Mouse (Mus musculus) hindbrain, embryonic 10.5 days (tissue): ENCODE results near the gene Nhsl1. TPM values are rescaled to one million over a fixed set of nuclear protein-coding genes. Genes with fewer than 3 reads are reported as not detected.

Experiments used
- DNase-seq: peaks from one replicate; pipeline ENCODE4 v3.0.0-alpha.2; 2017; ENCODE audit warnings: low spot score
- H3K27ac ChIP-seq: fragments of 300-500 bp; sonication (generic); 2 replicates; pipeline ENCODE4 v1.5.1; 2016; ENCODE audit warnings: mild to moderate bottlenecking, moderate library complexity
- H3K27me3 ChIP-seq: fragments of 300-500 bp; sonication (generic); 2 replicates; pipeline ENCODE4 v1.6.1; 2016; ENCODE audit warnings: mild to moderate bottlenecking; ENCODE audit not compliant: poor library complexity, insufficient read depth, severe bottlenecking
- H3K36me3 ChIP-seq: fragments of 300-500 bp; sonication (generic); 2 replicates; pipeline ENCODE4 v1.6.1; 2016; ENCODE audit warnings: mild to moderate bottlenecking, moderate library complexity
- H3K4me1 ChIP-seq: fragments of 300-500 bp; sonication (generic); replicated peaks from 2 replicates; pipeline ENCODE4 v1.6.1; 2016; ENCODE audit warnings: mild to moderate bottlenecking
- H3K4me3 ChIP-seq: fragments of 300-500 bp; sonication (generic); 2 replicates; pipeline ENCODE4 v1.5.1; 2016; ENCODE audit warnings: mild to moderate bottlenecking, moderate library complexity
- H3K9me3 ChIP-seq: fragments of 300-500 bp; sonication (generic); 2 replicates; pipeline ENCODE4 v1.6.1; 2016; ENCODE audit warnings: mild to moderate bottlenecking, moderate library complexity
- WGBS: fragments of 180-500 bp; shearing (Covaris S2); methylation state at CpG from one replicate; pipeline ENCODE4 v1.1.7; 2016; 5-methylcytosine and 5-hydroxymethylcytosine counted together
- polyA plus RNA-seq: library from polyadenylated mRNA; unstranded; fragments of >200 nt; fragmentation: Nextera tagmentation; extraction: Ambion mirVana; gene quantifications from 2 replicates; pipeline ENCODE4 v1.2.1, GENCODE M21; 2016

The Nhsl1 gene
- polyA plus RNA-seq, 1 experiment from 2014 or later, result 15.7 TPM

GRCm38 (mm10) chr10:18354103-18354502 is 35.3 kb downstream of the Nhsl1 start:
- no peak for DNase-seq
- WGBS, result 84% methylated on average over 8 of the region's 8 CpGs
- Histone ChIP-seq H3K4me1 (peaks cover 4% of the 10 kb centered on the region; the same call in 1 of the 2 replicates), H3K9me3 (no peaks in the 10 kb centered on the region), H3K27me3 (no peaks in the 10 kb centered on the region), H3K4me3 (no peak overlapping the region), H3K27ac (no peak overlapping the region), H3K36me3 (no peaks in the 10 kb centered on the region)

- peaks cover 4% of the 10 kb centered on the region; the same call in 1 of the 2 replicates for H3K4me1 ChIP-seq
- no peaks in the 10 kb centered on the region for H3K27me3 ChIP-seq
- 85% methylated on average over 6 of the region's 6 CpGs for WGBS
- no peak overlapping the region for H3K27ac ChIP-seq
- no peak overlapping the region for H3K4me3 ChIP-seq
- no peaks in the 10 kb centered on the region for H3K9me3 ChIP-seq
- 0 out of 2 replicates have a peak, but pooled peaks cover 3% of the 10 kb centered on the region for H3K36me3 ChIP-seq
- DNase-seq, result no peak
Observed at GRCm38 (mm10) chr10:18356461-18356860, 37.7 kb downstream of the Nhsl1 start.

GRCm38 (mm10) chr10:18357212-18357611 is 38.4 kb downstream of the Nhsl1 start:
- no peak for DNase-seq
- no peak overlapping the region for H3K4me3 ChIP-seq
- no peak overlapping the region for H3K27ac ChIP-seq
- WGBS, result 82% methylated on average over 6 of the region's 6 CpGs
- 0 out of 2 replicates have a peak, but pooled peaks cover 3% of the 10 kb centered on the region for H3K36me3 ChIP-seq
- peaks cover 4% of the 10 kb centered on the region; the same call in 1 of the 2 replicates for H3K4me1 ChIP-seq
- no peaks in the 10 kb centered on the region for H3K9me3 ChIP-seq
- no peaks in the 10 kb centered on the region for H3K27me3 ChIP-seq

GRCm38 (mm10) chr10:18358461-18358860 is 39.7 kb downstream of the Nhsl1 start:
- Histone ChIP-seq H3K9me3 (no peaks in the 10 kb centered on the region), H3K4me3 (no peak overlapping the region), H3K4me1 (peaks cover 4% of the 10 kb centered on the region; the same call in 1 of the 2 replicates), H3K36me3 (0 out of 2 replicates have a peak, but pooled peaks cover 3% of the 10 kb centered on the region), H3K27me3 (no peaks in the 10 kb centered on the region), H3K27ac (no peak overlapping the region)
- no peak for DNase-seq
- WGBS, result 90% methylated on average over 5 of the region's 5 CpGs

- Histone ChIP-seq H3K36me3 (0 out of 2 replicates have a peak, but pooled peaks cover 3% of the 10 kb centered on the region), H3K27me3 (no peaks in the 10 kb centered on the region), H3K4me3 (no peak overlapping the region), H3K27ac (no peak overlapping the region), H3K4me1 (peaks cover 9% of the 10 kb centered on the region), H3K9me3 (0 out of 2 replicates have a peak, but pooled peaks cover 5% of the 10 kb centered on the region)
- 79% methylated on average over 6 of the region's 6 CpGs for WGBS
- DNase-seq, result no peak
Observed at GRCm38 (mm10) chr10:18360175-18360574, 41.4 kb downstream of the Nhsl1 start.

- WGBS, result 90% methylated on average over 6 of the region's 6 CpGs
- Histone ChIP-seq H3K4me3 (no peak overlapping the region), H3K9me3 (0 out of 2 replicates have a peak, but pooled peaks cover 5% of the 10 kb centered on the region), H3K27ac (no peak overlapping the region), H3K27me3 (no peaks in the 10 kb centered on the region), H3K36me3 (0 out of 2 replicates have a peak, but pooled peaks cover 3% of the 10 kb centered on the region), H3K4me1 (peaks cover 23% of the 10 kb centered on the region)
- DNase-seq, result no peak
Observed at GRCm38 (mm10) chr10:18365432-18365831, 46.6 kb downstream of the Nhsl1 start.

- Histone ChIP-seq H3K4me3 (no peak overlapping the region), H3K4me1 (peaks cover 36% of the 10 kb centered on the region), H3K9me3 (0 out of 2 replicates have a peak, but pooled peaks cover 5% of the 10 kb centered on the region), H3K27me3 (no peaks in the 10 kb centered on the region), H3K27ac (no peak overlapping the region), H3K36me3 (no peaks in the 10 kb centered on the region)
- no peak for DNase-seq
- WGBS, result 85% methylated on average over 7 of the region's 7 CpGs
Observed at GRCm38 (mm10) chr10:18366697-18367096, 47.9 kb downstream of the Nhsl1 start.

GRCm38 (mm10) chr10:18368111-18368510 is 49.3 kb downstream of the Nhsl1 start:
- Histone ChIP-seq H3K27me3 (no peaks in the 10 kb centered on the region), H3K4me1 (peaks cover 45% of the 10 kb centered on the region), H3K27ac (no peak overlapping the region), H3K9me3 (0 out of 2 replicates have a peak, but pooled peaks cover 5% of the 10 kb centered on the region), H3K4me3 (no peak overlapping the region), H3K36me3 (no peaks in the 10 kb centered on the region)
- WGBS, result 94% methylated on average over 8 of the region's 8 CpGs
- DNase-seq, result no peak

- H3K27me3 ChIP-seq, result no peaks in the 10 kb centered on the region
- H3K9me3 ChIP-seq, result no peaks in the 10 kb centered on the region
- WGBS, result 16% methylated on average over 17 of the region's 17 CpGs
- peak overlapping the region; percentile 82 for H3K27ac ChIP-seq
- peak overlapping the region; percentile 23; the same call in 1 of the 2 replicates for H3K4me3 ChIP-seq
- H3K36me3 ChIP-seq, result no peaks in the 10 kb centered on the region
- DNase-seq, result peak; percentile 44
- H3K4me1 ChIP-seq, result peaks cover 56% of the 10 kb centered on the region
Observed at GRCm38 (mm10) chr10:18370475-18371286, 51.9 kb downstream of the Nhsl1 start.

- Histone ChIP-seq H3K36me3 (no peaks in the 10 kb centered on the region), H3K4me3 (peak overlapping the region; percentile 33), H3K9me3 (no peaks in the 10 kb centered on the region), H3K27ac (peak overlapping the region; percentile 82), H3K4me1 (peaks cover 64% of the 10 kb centered on the region), H3K27me3 (no peaks in the 10 kb centered on the region)
- WGBS, result 43% methylated on average over 13 of the region's 13 CpGs
- peak; percentile 52 for DNase-seq
Observed at GRCm38 (mm10) chr10:18371866-18372265, 53.1 kb downstream of the Nhsl1 start.

- DNase-seq, result peak; percentile 69
Observed at GRCm38 (mm10) chr10:18375301-18375700, 56.5 kb downstream of the Nhsl1 start.

GRCm38 (mm10) chr10:18384766-18385165 is 66.0 kb downstream of the Nhsl1 start:
- 79% methylated on average over 2 of the region's 2 CpGs for WGBS
- H3K27ac ChIP-seq, result no peak overlapping the region
- peaks cover 23% of the 10 kb centered on the region for H3K4me1 ChIP-seq
- H3K9me3 ChIP-seq, result no peaks in the 10 kb centered on the region
- H3K36me3 ChIP-seq, result no peaks in the 10 kb centered on the region
- H3K4me3 ChIP-seq, result no peak overlapping the region
- no peaks in the 10 kb centered on the region for H3K27me3 ChIP-seq
- no peak for DNase-seq

More at GRCm38 (mm10) chr10:18375301-18375700, 56.5 kb downstream of the Nhsl1 start:
- 9% methylated on average over 3 of the region's 3 CpGs for WGBS
- Histone ChIP-seq H3K27me3 (no peaks in the 10 kb centered on the region), H3K4me3 (no peak overlapping the region; the same call in 1 of the 2 replicates), H3K4me1 (peaks cover 50% of the 10 kb centered on the region), H3K36me3 (no peaks in the 10 kb centered on the region), H3K27ac (peak overlapping the region; percentile 90), H3K9me3 (no peaks in the 10 kb centered on the region)

- no peak for DNase-seq
- Histone ChIP-seq H3K9me3 (no peaks in the 10 kb centered on the region), H3K36me3 (no peaks in the 10 kb centered on the region), H3K4me3 (no peak overlapping the region), H3K4me1 (peaks cover 23% of the 10 kb centered on the region), H3K27me3 (no peaks in the 10 kb centered on the region), H3K27ac (0 out of 2 replicates have a peak overlapping the region, but pooled peaks have one; percentile 56)
- 54% methylated on average over 7 of the region's 7 CpGs for WGBS
Observed at GRCm38 (mm10) chr10:18386224-18386623, 67.4 kb downstream of the Nhsl1 start.
